ENCODE assay signal across 12 mouse cellular contexts in genomic region chr7:119251679-119252078, GRCm38 (mm10).
"Had no signal": no experiment of that assay in that cellular context is flagged by ENCODE, and none has a peak within 500 bp of the region (broad histone marks: within the 10 kb centered on the region; RNA-seq: fewer than 3 reads in every experiment).

No protein-coding gene starts in this region.

- H3K27me3 ChIP-seq: limb, embryonic 12.5 days; midbrain, embryonic 15.5 days; neural tube, embryonic 12.5 days had no signal

- H3K4me2 ChIP-seq: limb, embryonic 12.5 days; midbrain, embryonic 11.5 days; midbrain, embryonic 15.5 days; neural tube, embryonic 12.5 days had no signal

- ATAC-seq: intestine, postnatal 0 days; midbrain, embryonic 15.5 days had no signal

- H3K9me3 ChIP-seq: midbrain, embryonic 15.5 days; neural tube, embryonic 12.5 days had no signal

- H3K27ac ChIP-seq: limb, embryonic 12.5 days; midbrain, embryonic 15.5 days; neural tube, embryonic 12.5 days had no signal

- H3K4me1 ChIP-seq: limb, embryonic 12.5 days; midbrain, embryonic 15.5 days; neural tube, embryonic 12.5 days had no signal

- DNase-seq: kidney, adult 8-10 months; kidney, postnatal 36 days; layer of hippocampus, adult 9-11 months; layer of hippocampus, postnatal 36 days; lung, postnatal 36 days; thymus, adult 18-20 months; thymus, postnatal 14 days had no signal

- H3K9ac ChIP-seq: limb, embryonic 12.5 days; midbrain, embryonic 15.5 days; neural tube, embryonic 12.5 days had no signal

- H3K36me3 ChIP-seq: limb, embryonic 12.5 days; midbrain, embryonic 15.5 days; neural tube, embryonic 12.5 days had no signal

- H3K4me3 ChIP-seq: limb, embryonic 12.5 days; midbrain, embryonic 15.5 days; neural tube, embryonic 12.5 days had no signal
